Mouse (Mus musculus): ENCODE measurements at regions not wholly inside any gene's neighbourhood (a gene's known extent, or its start where the extent isn't known, plus 50 kb on each side); places are given as distances from the start of the nearest gene placed in this dataset.

DNA sequence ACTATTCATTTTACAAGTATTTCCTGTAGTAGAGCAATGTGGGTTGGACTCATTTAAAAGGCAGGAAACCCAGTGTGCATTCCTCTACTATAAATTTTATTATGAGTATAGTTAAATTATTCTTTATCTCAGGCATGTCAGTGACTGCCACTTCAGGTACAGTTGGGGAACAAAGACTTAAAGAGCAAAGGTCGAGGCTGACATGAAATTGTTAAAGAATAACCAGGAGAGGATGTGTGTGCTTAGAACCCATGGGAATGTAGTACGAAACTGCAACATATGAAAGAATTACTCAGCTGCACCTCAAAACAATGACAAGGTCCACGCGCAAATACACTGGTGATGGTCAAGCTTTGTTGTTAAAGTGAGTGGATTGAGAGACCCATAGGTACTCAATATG lies 1583.4 kb upstream of the Slc10a2 start:
- H3K4me3 ChIP-seq (ENCODE audit: low read depth, low read length): no peak overlapping the region
- WGBS (ENCODE audit: insufficient replicate concordance): 80% methylated on average over 4 of the region's 4 CpGs
- H3K9ac ChIP-seq (ENCODE audit: low read depth, low read length): no peak overlapping the region
- no peak for ATAC-seq (replicated peaks; ENCODE audit: insufficient number of reproducible peaks, low FRiP score, low TSS enrichment)
- no peaks in the 10 kb centered on the region for H3K27me3 ChIP-seq (ENCODE audit: control insufficient read depth, insufficient read depth, low read length)
- H3K4me2 ChIP-seq: no peak overlapping the region
- H3K36me3 ChIP-seq (ENCODE audit: control insufficient read depth, insufficient read depth, low read length): no peaks in the 10 kb centered on the region
- H3K4me1 ChIP-seq (ENCODE audit: control insufficient read depth, insufficient read depth, low read length): no peaks in the 10 kb centered on the region
- H3K27ac ChIP-seq (ENCODE audit: low read depth, low read length): no peak overlapping the region
- no peaks in the 10 kb centered on the region for H3K9me3 ChIP-seq (replicated peaks; ENCODE audit: control insufficient read depth, low read length)

GRCm38 (mm10) chr8:6658860-6659259 lies 1553.7 kb upstream of the Slc10a2 start:
- no peaks in the 10 kb centered on the region for H3K9me3 ChIP-seq (replicated peaks; ENCODE audit: control insufficient read depth, low read length)
- H3K4me3 ChIP-seq (ENCODE audit: low read depth, low read length): no peak overlapping the region
- 75% methylated on average over 1 of the region's 1 CpGs for WGBS (ENCODE audit: insufficient replicate concordance)
- ATAC-seq (replicated peaks; ENCODE audit: insufficient number of reproducible peaks, low FRiP score, low TSS enrichment): no peak
- H3K27me3 ChIP-seq (ENCODE audit: control insufficient read depth, insufficient read depth, low read length): no peaks in the 10 kb centered on the region
- H3K27ac ChIP-seq (ENCODE audit: low read depth, low read length): no peak overlapping the region
- no peaks in the 10 kb centered on the region for H3K4me1 ChIP-seq (ENCODE audit: control insufficient read depth, insufficient read depth, low read length)
- H3K4me2 ChIP-seq: no peak overlapping the region
- no peak overlapping the region for H3K9ac ChIP-seq (ENCODE audit: low read depth, low read length)
- H3K36me3 ChIP-seq (ENCODE audit: control insufficient read depth, insufficient read depth, low read length): no peaks in the 10 kb centered on the region

- 63% methylated on average over 3 of the region's 3 CpGs for WGBS (ENCODE audit: insufficient replicate concordance)
- Histone ChIP-seq H3K36me3 (ENCODE audit: control insufficient read depth, insufficient read depth, low read length) (no peaks in the 10 kb centered on the region), H3K9ac (ENCODE audit: low read depth, low read length) (no peak overlapping the region), H3K4me1 (ENCODE audit: control insufficient read depth, insufficient read depth, low read length) (no peaks in the 10 kb centered on the region), H3K4me2 (no peak overlapping the region), H3K27me3 (ENCODE audit: control insufficient read depth, insufficient read depth, low read length) (no peaks in the 10 kb centered on the region), H3K27ac (ENCODE audit: low read depth, low read length) (no peak overlapping the region), H3K9me3 (replicated peaks; ENCODE audit: control insufficient read depth, low read length) (no peaks in the 10 kb centered on the region), H3K4me3 (ENCODE audit: low read depth, low read length) (no peak overlapping the region)
- ATAC-seq (replicated peaks; ENCODE audit: insufficient number of reproducible peaks, low FRiP score, low TSS enrichment): no peak
Observed at GRCm38 (mm10) chr8:6657451-6657990, 1552.4 kb upstream of the Slc10a2 start.

DNA sequence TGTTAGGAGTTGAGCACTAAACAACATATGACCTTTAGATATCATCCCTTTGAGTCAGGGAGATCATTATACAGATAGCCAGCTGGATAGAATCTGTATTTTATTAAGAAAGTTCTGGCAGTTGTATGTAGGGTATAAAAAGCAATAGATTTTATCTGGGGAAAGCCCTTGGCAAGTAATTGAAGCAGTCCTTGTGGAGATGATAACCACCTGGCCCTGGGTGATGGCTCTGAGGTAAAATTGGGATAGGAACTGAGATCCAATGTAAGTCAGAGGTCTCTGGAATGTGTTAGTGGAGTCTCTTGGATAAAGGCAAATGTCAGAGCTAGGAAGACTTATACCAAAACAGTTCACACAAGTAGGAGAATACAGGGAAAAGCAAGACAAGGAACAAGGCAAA lies 1547.0 kb upstream of the Slc10a2 start:
- Histone ChIP-seq H3K36me3 (ENCODE audit: control insufficient read depth, insufficient read depth, low read length) (no peaks in the 10 kb centered on the region), H3K4me2 (no peak overlapping the region), H3K27ac (ENCODE audit: low read depth, low read length) (no peak overlapping the region), H3K9ac (ENCODE audit: low read depth, low read length) (no peak overlapping the region), H3K4me3 (ENCODE audit: low read depth, low read length) (no peak overlapping the region), H3K27me3 (ENCODE audit: control insufficient read depth, insufficient read depth, low read length) (no peaks in the 10 kb centered on the region), H3K4me1 (ENCODE audit: control insufficient read depth, insufficient read depth, low read length) (no peaks in the 10 kb centered on the region), H3K9me3 (replicated peaks; ENCODE audit: control insufficient read depth, low read length) (no peaks in the 10 kb centered on the region)
- no peak for ATAC-seq (replicated peaks; ENCODE audit: insufficient number of reproducible peaks, low FRiP score, low TSS enrichment)

GRCm38 (mm10) chr8:6648083-6648482 lies 1542.9 kb upstream of the Slc10a2 start:
- no peak overlapping the region for H3K9ac ChIP-seq (ENCODE audit: low read depth, low read length)
- no peaks in the 10 kb centered on the region for H3K9me3 ChIP-seq (replicated peaks; ENCODE audit: control insufficient read depth, low read length)
- H3K27me3 ChIP-seq (ENCODE audit: control insufficient read depth, insufficient read depth, low read length): no peaks in the 10 kb centered on the region
- no peak overlapping the region for H3K4me3 ChIP-seq (ENCODE audit: low read depth, low read length)
- H3K36me3 ChIP-seq (ENCODE audit: control insufficient read depth, insufficient read depth, low read length): no peaks in the 10 kb centered on the region
- H3K4me2 ChIP-seq: no peak overlapping the region
- no peaks in the 10 kb centered on the region for H3K4me1 ChIP-seq (ENCODE audit: control insufficient read depth, insufficient read depth, low read length)
- ATAC-seq (replicated peaks; ENCODE audit: insufficient number of reproducible peaks, low FRiP score, low TSS enrichment): no peak
- no peak overlapping the region for H3K27ac ChIP-seq (ENCODE audit: low read depth, low read length)

- Histone ChIP-seq H3K27me3 (ENCODE audit: control insufficient read depth, insufficient read depth, low read length) (no peaks in the 10 kb centered on the region), H3K36me3 (ENCODE audit: control insufficient read depth, insufficient read depth, low read length) (no peaks in the 10 kb centered on the region), H3K9ac (ENCODE audit: low read depth, low read length) (no peak overlapping the region), H3K4me3 (ENCODE audit: low read depth, low read length) (no peak overlapping the region), H3K27ac (ENCODE audit: low read depth, low read length) (no peak overlapping the region), H3K9me3 (replicated peaks; ENCODE audit: control insufficient read depth, low read length) (no peaks in the 10 kb centered on the region), H3K4me2 (no peak overlapping the region), H3K4me1 (ENCODE audit: control insufficient read depth, insufficient read depth, low read length) (no peaks in the 10 kb centered on the region)
- ATAC-seq (replicated peaks; ENCODE audit: insufficient number of reproducible peaks, low FRiP score, low TSS enrichment): no peak
- 84% methylated on average over 5 of the region's 5 CpGs for WGBS (ENCODE audit: insufficient replicate concordance)
Observed at GRCm38 (mm10) chr8:6645287-6645957, 1540.3 kb upstream of the Slc10a2 start.

- ATAC-seq (replicated peaks; ENCODE audit: insufficient number of reproducible peaks, low FRiP score, low TSS enrichment): no peak
- 89% methylated on average over 2 of the region's 2 CpGs for WGBS (ENCODE audit: insufficient replicate concordance)
Observed at GRCm38 (mm10) chr8:6644396-6644795, 1539.2 kb upstream of the Slc10a2 start.

DNA sequence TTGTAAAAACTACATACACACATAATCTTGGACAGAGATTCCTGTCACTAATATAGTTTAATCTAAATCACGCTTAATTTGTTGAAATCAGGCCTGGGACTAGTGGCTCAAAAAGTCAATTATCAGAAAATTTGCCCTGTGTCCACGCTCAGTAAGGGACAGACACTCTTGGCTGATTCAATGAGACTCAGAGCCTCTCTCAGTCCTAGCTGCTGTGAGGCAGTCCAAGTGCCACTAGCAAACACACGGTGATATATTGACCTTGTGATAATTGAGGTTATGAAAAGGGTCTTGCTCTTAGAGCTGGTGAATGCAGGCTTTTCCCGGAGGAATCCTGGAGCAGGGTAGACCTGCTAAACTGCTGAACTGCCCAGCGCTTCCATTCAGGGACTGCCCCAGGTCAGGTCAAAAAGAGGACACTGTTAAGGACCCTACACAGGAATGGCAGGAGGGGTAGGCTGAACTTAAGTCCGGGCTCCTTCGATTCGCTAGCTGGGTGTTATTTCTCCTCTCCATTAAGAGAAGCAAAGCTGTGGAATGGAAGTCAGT lies 1521.9 kb upstream of the Slc10a2 start:
- Histone ChIP-seq H3K36me3 (ENCODE audit: control insufficient read depth, insufficient read depth, low read length) (no peaks in the 10 kb centered on the region), H3K4me2 (no peak overlapping the region), H3K4me3 (ENCODE audit: low read depth, low read length) (no peak overlapping the region), H3K27ac (ENCODE audit: low read depth, low read length) (no peak overlapping the region), H3K4me1 (ENCODE audit: control insufficient read depth, insufficient read depth, low read length) (no peaks in the 10 kb centered on the region), H3K27me3 (ENCODE audit: control insufficient read depth, insufficient read depth, low read length) (no peaks in the 10 kb centered on the region), H3K9ac (ENCODE audit: low read depth, low read length) (no peak overlapping the region), H3K9me3 (replicated peaks; ENCODE audit: control insufficient read depth, low read length) (no peaks in the 10 kb centered on the region)
- ATAC-seq (replicated peaks; ENCODE audit: insufficient number of reproducible peaks, low FRiP score, low TSS enrichment): no peak
- WGBS (ENCODE audit: insufficient replicate concordance): 74% methylated on average over 8 of the region's 8 CpGs

More at GRCm38 (mm10) chr8:6644396-6644795, 1539.2 kb upstream of the Slc10a2 start:
- Histone ChIP-seq H3K9ac (ENCODE audit: low read depth, low read length) (no peak overlapping the region), H3K4me3 (ENCODE audit: low read depth, low read length) (no peak overlapping the region), H3K27me3 (ENCODE audit: control insufficient read depth, insufficient read depth, low read length) (no peaks in the 10 kb centered on the region), H3K27ac (ENCODE audit: low read depth, low read length) (no peak overlapping the region), H3K36me3 (ENCODE audit: control insufficient read depth, insufficient read depth, low read length) (no peaks in the 10 kb centered on the region), H3K4me2 (no peak overlapping the region), H3K9me3 (replicated peaks; ENCODE audit: control insufficient read depth, low read length) (no peaks in the 10 kb centered on the region), H3K4me1 (ENCODE audit: control insufficient read depth, insufficient read depth, low read length) (no peaks in the 10 kb centered on the region)

DNA sequence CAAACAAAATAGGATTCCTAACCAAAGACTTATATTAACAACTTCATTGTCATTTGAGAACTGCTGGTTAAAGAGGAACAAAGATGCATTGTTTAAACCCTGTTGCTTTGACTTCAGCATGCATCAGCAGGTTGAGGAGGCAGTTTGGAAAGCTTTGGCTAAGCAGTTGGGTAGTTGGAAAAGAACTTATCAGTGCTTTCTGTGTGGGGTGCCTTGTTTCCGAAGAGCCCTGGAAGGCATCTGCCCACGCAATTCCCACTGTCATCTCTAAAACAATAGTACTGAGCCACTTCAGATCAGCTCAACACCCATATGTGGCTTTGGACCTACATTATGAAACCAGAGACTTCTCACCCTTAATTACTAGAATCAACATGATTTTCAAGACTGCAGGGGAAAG lies 1503.7 kb upstream of the Slc10a2 start:
- Histone ChIP-seq H3K4me3 (ENCODE audit: low read depth, low read length) (no peak overlapping the region), H3K27me3 (ENCODE audit: control insufficient read depth, insufficient read depth, low read length) (no peaks in the 10 kb centered on the region), H3K9ac (ENCODE audit: low read depth, low read length) (no peak overlapping the region), H3K9me3 (replicated peaks; ENCODE audit: control insufficient read depth, low read length) (no peaks in the 10 kb centered on the region), H3K36me3 (ENCODE audit: control insufficient read depth, insufficient read depth, low read length) (no peaks in the 10 kb centered on the region), H3K27ac (ENCODE audit: low read depth, low read length) (no peak overlapping the region), H3K4me1 (ENCODE audit: control insufficient read depth, insufficient read depth, low read length) (no peaks in the 10 kb centered on the region), H3K4me2 (no peak overlapping the region)
- 33% methylated on average over 2 of the region's 2 CpGs for WGBS (ENCODE audit: insufficient replicate concordance)
- no peak for ATAC-seq (replicated peaks; ENCODE audit: insufficient number of reproducible peaks, low FRiP score, low TSS enrichment)

All from heart, embryonic 11.5 days (tissue).